In genomic region chr11:32063775-32064510, GRCm38 (mm10) we compare ENCODE assay signal across 16 mouse cellular contexts.
DNase-seq lines count a peak whose midpoint lies in the region; ATAC-seq lines count a peak whose summit lies in the region.
"Had no signal": no experiment of that assay in that cellular context is flagged by ENCODE, and none has a peak within 500 bp of the region (broad histone marks: within the 10 kb centered on the region; RNA-seq: fewer than 3 reads in every experiment).

No protein-coding gene starts in this region.

- no peaks in the 10 kb centered on the region for H3K36me3 ChIP-seq in heart, embryonic 10.5 days
- H3K36me3 ChIP-seq in forebrain, embryonic 15.5 days: peaks cover 15% of the 10 kb centered on the region
- H3K36me3 ChIP-seq in midbrain, embryonic 11.5 days (ENCODE audit: control insufficient read depth, insufficient read depth, low read length): no peaks in the 10 kb centered on the region
- H3K36me3 ChIP-seq in neural tube, embryonic 15.5 days: peaks cover 8% of the 10 kb centered on the region
- H3K36me3 ChIP-seq: embryonic facial prominence, embryonic 12.5 days; liver, embryonic 12.5 days had no signal

- peaks cover 50% of the 10 kb centered on the region for H3K4me1 ChIP-seq in heart, embryonic 10.5 days
- peaks cover 49% of the 10 kb centered on the region for H3K4me1 ChIP-seq in forebrain, embryonic 15.5 days
- peaks cover 16% of the 10 kb centered on the region for H3K4me1 ChIP-seq in midbrain, embryonic 11.5 days (ENCODE audit: control insufficient read depth, insufficient read depth, low read length)
- H3K4me1 ChIP-seq in neural tube, embryonic 15.5 days: peaks cover 43% of the 10 kb centered on the region
- H3K4me1 ChIP-seq: liver, embryonic 12.5 days had no signal

- DNase-seq in heart, embryonic 10.5 days (ENCODE audit: low spot score): no peak
- no peak for DNase-seq in heart, postnatal 10 days
- DNase-seq in midbrain, embryonic 11.5 days (ENCODE audit: low spot score, missing footprints): no peak
- no peak for DNase-seq in right cerebral cortex, postnatal 14 days
- no peak for DNase-seq in heart, postnatal 4 days
- DNase-seq: adrenal gland, postnatal 14 days; cerebellum, adult 11-12 months; kidney, postnatal 25 days; lung, postnatal 4 days; spleen, adult 18-20 months had no signal

- no peaks in the 10 kb centered on the region for H3K9me3 ChIP-seq in heart, embryonic 10.5 days
- H3K9me3 ChIP-seq in forebrain, embryonic 15.5 days: no peaks in the 10 kb centered on the region
- no peaks in the 10 kb centered on the region for H3K9me3 ChIP-seq in midbrain, embryonic 11.5 days (ENCODE audit: control insufficient read depth, low read length)
- H3K9me3 ChIP-seq in neural tube, embryonic 15.5 days (replicated peaks): no peaks in the 10 kb centered on the region
- H3K9me3 ChIP-seq: embryonic facial prominence, embryonic 12.5 days; liver, embryonic 12.5 days had no signal

- peak overlapping the region; percentile 40 for H3K9ac ChIP-seq in forebrain, embryonic 15.5 days (replicated peaks)
- H3K9ac ChIP-seq in midbrain, embryonic 11.5 days (ENCODE audit: low read length): peak overlapping the region; percentile 4; the same call in 1 of the 2 replicates
- H3K9ac ChIP-seq in neural tube, embryonic 15.5 days (replicated peaks): no peak overlapping the region
- H3K9ac ChIP-seq: embryonic facial prominence, embryonic 12.5 days; liver, embryonic 12.5 days had no signal

- H3K27me3 ChIP-seq in heart, embryonic 10.5 days (ENCODE audit: insufficient read depth, poor library complexity, severe bottlenecking): peaks cover 7% of the 10 kb centered on the region; the same call in 1 of the 2 replicates
- no peaks in the 10 kb centered on the region for H3K27me3 ChIP-seq in forebrain, embryonic 15.5 days
- no peaks in the 10 kb centered on the region for H3K27me3 ChIP-seq in midbrain, embryonic 11.5 days (ENCODE audit: control insufficient read depth, insufficient read depth, low read length)
- no peaks in the 10 kb centered on the region for H3K27me3 ChIP-seq in neural tube, embryonic 15.5 days (replicated peaks)
- H3K27me3 ChIP-seq: embryonic facial prominence, embryonic 12.5 days; liver, embryonic 12.5 days had no signal

- peak; percentile 72 for ATAC-seq in forebrain, embryonic 15.5 days (replicated peaks)
- ATAC-seq in midbrain, embryonic 11.5 days (ENCODE audit: low FRiP score): peak; percentile 62
- ATAC-seq in neural tube, embryonic 15.5 days (ENCODE audit: low FRiP score): peak; percentile 32
- ATAC-seq in megakaryocyte-erythroid progenitor cell, adult 5-6 weeks (replicated peaks; ENCODE audit: low FRiP score, low TSS enrichment, poor library complexity, severe bottlenecking): no peak
- ATAC-seq: inflammation-experienced regulatory T-cells, adult 6 months; liver, embryonic 12.5 days had no signal

- 16% methylated on average over 10 of the region's 10 CpGs for WGBS in heart, embryonic 10.5 days
- 7% methylated on average over 10 of the region's 10 CpGs for WGBS in forebrain, embryonic 15.5 days
- 6% methylated on average over 10 of the region's 10 CpGs for WGBS in midbrain, embryonic 11.5 days
- WGBS in neural tube, embryonic 15.5 days: 7% methylated on average over 10 of the region's 10 CpGs

- intact Hi-C loops in heart, postnatal 10 days (cut with DNase I): no loop called here

- no peak overlapping the region for H3K4me3 ChIP-seq in heart, embryonic 10.5 days
- no peak overlapping the region for H3K4me3 ChIP-seq in forebrain, embryonic 15.5 days
- H3K4me3 ChIP-seq in midbrain, embryonic 11.5 days (ENCODE audit: low read depth, low read length): no peak overlapping the region
- no peak overlapping the region for H3K4me3 ChIP-seq in neural tube, embryonic 15.5 days (replicated peaks)
- H3K4me3 ChIP-seq: embryonic facial prominence, embryonic 12.5 days; liver, embryonic 12.5 days had no signal

- H3K27ac ChIP-seq in heart, embryonic 10.5 days: 0 out of 2 replicates have a peak overlapping the region, but pooled peaks have one; percentile 4
- H3K27ac ChIP-seq in forebrain, embryonic 15.5 days (replicated peaks): peak overlapping the region; percentile 97
- H3K27ac ChIP-seq in midbrain, embryonic 11.5 days (ENCODE audit: low read depth, low read length): 0 out of 2 replicates have a peak overlapping the region, but pooled peaks have one; percentile 28
- peak overlapping the region; percentile 78 for H3K27ac ChIP-seq in neural tube, embryonic 15.5 days (replicated peaks)
- H3K27ac ChIP-seq: embryonic facial prominence, embryonic 12.5 days; liver, embryonic 12.5 days had no signal

- H3K4me2 ChIP-seq in forebrain, embryonic 15.5 days (replicated peaks): peak overlapping the region; percentile 17; the same call in 1 of the 2 replicates
- no peak overlapping the region for H3K4me2 ChIP-seq in midbrain, embryonic 11.5 days
- H3K4me2 ChIP-seq in neural tube, embryonic 15.5 days: 0 out of 2 replicates have a peak overlapping the region, but pooled peaks have one; percentile 22
- H3K4me2 ChIP-seq: embryonic facial prominence, embryonic 12.5 days; liver, embryonic 12.5 days had no signal

Comparison
In these comparisons a context has a peak if more than half of its experiments do, and no peak if none do; other contexts are left out.
1. H3K27ac ChIP-seq: peak in every context shown above with its lines; median percentile 97 in forebrain, embryonic 15.5 days; 78 in neural tube, embryonic 15.5 days; 28 in midbrain, embryonic 11.5 days; 4 in heart, embryonic 10.5 days.